Mouse (Mus musculus): ENCODE results near the gene Dpyd.

The Dpyd gene

DNA sequence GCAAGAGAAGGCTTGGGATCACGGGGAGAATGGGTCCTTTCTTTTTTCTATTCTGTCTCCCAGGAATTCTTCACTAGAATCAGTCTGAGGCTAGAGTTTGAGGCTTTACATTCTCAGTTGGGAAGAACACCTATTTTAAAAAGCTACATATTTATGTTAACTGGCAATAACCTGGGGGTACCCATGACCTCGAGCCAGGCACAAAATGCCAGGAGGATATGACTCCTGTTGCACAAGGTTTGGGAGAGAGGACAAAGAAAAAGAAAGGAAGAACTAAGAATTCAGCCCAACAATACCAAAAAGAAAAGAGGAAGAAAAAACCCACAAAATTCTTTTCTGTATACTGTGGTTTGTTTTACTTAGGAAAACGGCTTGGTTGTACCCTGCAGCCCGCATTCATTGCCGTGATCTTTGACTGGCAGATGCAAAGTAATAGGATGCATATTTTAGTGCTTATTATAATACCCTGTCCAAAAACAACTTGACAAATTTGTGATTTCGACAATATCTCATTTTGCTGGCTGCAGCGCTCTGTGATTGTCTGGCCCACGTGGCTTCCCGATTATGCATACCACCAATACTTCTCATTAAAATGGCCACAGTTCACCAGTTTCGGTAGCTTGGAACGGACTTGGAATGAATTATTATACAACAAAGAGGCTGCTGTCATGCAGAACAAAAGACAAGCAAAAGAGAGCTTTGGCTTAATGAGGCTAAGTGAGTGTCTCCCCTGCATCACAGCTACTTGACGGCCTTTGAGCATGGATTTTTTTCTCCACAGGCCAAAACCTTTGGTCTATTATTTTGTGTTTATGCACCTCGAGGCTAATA lies 799.8 kb downstream of the Dpyd start:
- no peak for DNase-seq (ENCODE audit: low read depth)

DNA sequence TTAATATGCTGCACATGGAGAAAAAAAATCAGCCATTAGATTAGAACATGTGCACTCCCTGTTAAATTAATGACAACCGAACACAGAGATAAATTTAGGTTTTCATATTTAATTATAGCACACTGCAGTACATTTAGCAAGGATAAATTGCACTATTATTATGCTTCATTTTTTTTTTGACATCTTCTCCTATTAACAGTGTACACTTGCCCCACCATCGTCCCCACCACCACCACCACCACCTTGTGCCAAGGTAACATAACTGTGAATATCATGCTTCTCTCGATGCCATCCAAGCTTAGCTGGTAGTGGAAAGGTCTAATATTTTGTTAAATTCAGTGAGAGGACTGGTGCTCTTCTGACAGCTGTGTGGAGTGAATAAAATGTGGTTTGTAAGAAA lies 800.5 kb downstream of the Dpyd start:
- DNase-seq (ENCODE audit: low read depth): no peak

DNA sequence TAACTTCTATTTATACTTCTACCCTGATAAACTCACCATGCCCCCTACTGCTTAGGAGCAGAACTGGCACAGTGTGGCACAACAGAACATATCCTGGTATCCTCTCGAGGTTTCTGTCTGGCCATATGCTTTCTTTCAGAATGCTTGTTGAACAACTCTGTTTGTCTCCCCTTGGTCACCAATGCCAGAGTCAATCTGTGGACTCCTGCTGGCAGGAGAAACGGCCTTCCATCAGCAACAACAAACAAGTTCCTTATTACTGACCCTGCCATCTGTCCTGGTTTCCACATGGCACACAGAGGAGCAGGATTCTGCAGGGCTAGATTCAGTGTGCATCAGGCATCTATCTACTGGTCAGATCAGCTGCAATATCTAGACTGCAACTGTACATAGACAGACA lies 807.0 kb downstream of the Dpyd start:
- DNase-seq (ENCODE audit: low read depth): no peak

DNA sequence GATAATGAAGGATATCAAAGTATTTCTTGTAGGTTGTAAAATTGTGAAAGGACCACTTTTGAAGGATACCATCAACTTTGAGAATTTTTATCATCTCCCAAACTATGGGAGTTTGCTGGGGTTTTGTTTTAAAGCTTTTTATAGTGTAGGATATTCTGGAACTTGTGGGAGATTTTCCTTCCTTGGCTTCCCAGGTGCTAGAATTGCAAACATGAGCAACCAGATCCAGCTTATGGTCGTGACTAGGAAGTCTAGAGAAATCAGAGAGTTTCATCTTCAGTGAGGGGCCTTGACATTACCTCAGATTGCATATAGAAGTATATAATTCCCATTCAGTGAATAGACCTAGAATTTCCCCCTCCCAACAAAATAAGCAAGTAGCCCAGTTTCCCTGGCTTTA lies 819.2 kb downstream of the Dpyd start:
- DNase-seq (ENCODE audit: low read depth): no peak

DNA sequence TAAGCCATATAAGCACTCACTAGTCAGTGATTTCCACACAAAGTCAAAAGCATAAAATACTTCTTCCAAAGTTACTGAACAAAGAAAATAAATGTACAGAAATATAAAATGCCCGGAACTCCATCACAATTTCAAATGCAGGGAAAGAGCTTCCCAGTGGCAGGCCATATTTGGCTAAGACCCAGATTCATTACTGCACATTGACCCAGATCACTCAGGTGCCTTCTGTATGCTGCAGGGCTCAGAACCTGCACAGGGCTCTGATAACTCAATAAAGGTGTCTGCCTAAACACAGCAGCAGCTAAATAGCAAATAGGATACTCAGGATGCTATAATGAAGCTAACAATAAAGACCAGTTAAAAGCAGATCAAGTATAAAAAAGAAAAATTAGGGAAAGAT lies 820.5 kb downstream of the Dpyd start:
- DNase-seq (ENCODE audit: low read depth): no peak

DNA sequence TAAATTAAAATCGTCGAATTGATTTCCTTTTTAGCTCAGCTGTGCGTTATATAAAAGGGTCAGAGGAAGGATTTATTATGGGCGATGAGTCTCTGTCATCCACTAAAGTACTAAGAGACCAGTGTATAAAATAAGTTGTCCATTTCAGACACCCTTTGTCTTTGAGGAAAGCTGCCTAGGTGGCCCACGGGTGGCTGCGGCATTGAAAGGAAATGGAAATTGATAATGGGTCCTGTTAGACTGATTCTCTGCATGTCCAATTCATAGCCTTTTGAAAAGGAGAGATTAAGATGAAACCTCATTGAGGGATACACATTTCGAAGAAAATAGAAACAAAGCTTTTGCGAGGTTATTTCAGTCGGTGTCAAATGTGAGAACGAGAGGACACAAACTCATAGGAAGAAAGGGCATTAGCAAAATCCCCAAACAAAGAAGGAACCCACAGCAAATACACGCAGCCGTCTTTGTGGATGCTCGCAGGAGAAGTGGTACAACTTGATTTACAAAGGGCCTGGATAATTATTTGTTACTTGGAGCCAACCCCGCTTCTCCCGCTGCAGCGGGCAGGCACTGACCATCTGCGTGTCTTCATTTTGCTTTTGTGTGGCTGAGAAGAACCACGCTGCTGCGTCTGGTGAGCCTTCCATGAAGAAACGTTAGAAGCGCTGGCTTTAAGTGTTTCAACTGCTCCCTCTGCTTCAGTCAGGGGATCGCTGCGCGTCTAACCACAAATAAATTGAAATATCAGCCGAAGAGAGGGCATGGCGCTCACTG lies 825.6 kb downstream of the Dpyd start:
- DNase-seq (ENCODE audit: low read depth): no peak

DNA sequence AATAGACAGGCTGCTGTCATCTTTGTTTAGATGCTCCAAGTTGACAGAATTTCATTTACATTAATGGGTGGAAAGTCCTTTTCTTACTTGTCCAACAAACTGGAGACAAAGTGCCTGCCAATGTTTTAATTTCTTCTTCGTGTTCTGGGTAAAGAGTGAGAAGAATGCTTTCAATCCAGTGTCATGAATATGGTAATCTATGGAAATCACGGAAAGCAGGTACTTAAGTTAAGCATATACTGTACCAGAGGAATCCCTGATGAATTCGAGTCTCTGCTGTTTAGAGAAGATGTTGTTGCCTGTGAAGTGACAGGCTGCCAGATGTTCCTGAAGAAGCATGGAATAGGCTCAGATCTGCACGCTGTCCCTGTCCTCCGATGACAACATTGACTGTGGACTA lies 835.3 kb downstream of the Dpyd start:
- no peak for DNase-seq (ENCODE audit: low read depth)

DNA sequence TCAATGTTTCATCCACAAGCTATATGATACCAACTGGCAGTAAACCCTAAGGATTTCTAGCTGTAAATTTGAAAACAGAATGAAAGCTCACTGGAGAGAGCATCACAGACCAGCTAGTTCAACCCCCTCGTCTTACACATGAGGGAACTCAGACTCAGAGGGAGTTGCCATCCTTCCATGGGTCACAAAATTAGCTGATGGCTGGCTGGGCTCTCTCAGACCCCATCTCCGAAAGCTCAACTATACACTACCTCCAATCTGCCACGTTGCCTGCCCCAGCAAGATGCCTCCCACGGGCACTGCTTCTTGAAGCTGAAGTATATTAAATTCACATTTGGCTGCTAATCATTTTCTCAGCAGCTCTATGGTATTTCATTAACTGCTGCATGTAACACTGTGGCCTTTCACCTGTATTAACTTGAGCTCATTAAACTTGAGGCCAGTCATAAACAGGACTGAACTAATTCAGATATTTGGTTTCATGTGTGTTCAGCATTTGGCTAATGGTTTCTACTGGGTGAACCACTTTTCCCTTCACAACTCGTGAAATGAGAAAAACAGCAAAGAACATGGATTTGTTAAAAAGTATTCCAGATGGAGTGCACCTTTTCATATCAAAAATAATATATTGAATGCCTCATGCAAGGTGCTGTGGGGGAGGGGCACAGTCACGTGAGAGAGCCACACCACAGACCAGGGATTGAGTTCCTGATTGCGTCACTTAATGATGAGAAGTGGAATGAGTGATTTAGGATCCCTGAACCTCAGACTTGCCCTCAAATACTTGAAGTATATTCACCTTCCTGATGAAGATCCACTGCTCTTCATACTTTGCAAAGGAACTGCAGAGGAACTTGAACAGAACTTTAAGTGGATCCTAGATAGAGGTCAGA lies 841.2 kb downstream of the Dpyd start:
- DNase-seq (ENCODE audit: low read depth): no peak

DNA sequence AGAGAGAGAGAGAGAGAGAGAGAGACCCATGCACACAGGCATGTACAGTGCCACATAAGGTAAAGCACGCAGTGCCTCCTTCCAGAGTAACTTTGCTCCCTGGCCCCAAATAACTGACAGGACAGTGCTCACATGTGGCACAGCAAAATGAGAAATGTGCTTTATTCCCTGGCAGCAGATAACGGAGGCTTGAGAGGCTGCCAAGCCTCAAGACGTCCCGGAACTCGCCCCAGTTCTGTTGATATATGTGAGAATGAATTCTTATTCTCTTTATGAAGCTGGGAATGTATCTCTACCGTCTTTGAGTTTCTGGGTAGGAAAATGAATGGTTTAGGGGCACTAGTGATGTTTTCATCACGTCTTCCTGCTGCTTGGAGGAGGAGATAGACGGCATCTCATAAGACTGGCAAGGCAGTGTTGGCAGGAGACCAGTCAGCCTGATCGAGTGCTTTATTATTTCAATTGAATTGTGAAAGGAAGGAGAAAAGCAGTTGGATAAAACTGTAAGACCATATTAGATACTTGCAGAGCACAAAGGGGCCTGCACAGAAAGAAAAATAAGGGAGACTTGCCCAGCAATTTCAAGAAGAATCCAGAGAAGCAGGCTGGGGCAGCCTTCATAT lies 857.3 kb downstream of the Dpyd start:
- no peak for DNase-seq (ENCODE audit: low read depth)

DNA sequence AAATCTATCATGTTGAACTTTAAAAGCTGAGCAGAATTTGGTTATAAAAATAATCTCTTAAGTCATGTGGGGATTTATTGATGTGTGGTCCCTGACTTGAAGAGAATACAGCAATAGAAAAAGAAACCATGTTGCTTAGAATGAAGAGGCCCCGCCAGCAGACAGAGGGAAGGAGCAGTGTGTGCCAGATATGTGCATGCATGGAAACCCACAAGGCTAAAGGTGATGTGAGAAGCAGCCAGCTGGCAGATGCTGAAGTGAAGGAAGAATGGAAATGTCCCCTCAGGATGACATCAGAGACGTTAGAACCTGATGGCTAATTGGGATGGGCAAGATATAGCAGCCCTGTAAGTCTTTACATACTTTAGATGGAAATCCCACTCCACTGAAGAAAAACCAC lies 857.8 kb downstream of the Dpyd start:
- DNase-seq (ENCODE audit: low read depth): no peak

DNA sequence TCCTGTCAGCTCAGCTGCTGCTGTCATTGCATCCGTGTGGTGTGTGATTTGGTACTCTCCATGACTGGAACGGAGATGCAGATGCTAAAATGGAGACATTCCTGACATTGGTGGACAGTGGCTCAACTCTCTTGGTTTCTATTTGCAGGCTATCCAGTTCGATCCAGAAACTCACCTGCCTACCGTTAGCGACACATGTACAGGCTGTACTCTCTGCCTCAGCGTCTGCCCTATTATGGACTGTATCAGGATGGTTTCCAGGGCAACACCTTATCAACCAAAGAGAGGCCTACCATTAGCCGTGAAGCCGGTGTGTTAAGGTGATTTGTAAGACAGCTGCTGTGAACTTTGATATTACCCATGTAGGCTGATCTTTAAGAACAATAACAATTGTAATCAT lies 869.4 kb downstream of the Dpyd start:
- DNase-seq (ENCODE audit: low read depth): no peak

DNA sequence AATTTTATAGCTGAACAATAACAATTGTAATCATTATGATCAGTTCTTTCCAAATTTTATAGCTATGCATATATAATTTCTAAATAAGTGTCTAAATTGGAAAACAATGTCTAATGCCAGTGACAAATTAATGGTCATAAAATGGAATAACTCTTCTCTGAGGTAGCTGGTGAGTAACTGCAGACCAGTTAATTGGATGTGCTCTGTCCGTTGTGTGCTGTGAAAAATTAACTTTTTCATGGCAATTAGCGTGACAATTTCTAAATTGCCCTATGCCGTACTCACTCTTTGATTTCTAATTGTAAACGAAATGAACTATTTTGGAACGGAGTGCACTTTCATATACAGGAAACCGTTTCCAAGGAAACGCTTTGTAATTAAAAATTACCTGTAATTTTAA lies 869.8 kb downstream of the Dpyd start:
- DNase-seq (ENCODE audit: low read depth): no peak

DNA sequence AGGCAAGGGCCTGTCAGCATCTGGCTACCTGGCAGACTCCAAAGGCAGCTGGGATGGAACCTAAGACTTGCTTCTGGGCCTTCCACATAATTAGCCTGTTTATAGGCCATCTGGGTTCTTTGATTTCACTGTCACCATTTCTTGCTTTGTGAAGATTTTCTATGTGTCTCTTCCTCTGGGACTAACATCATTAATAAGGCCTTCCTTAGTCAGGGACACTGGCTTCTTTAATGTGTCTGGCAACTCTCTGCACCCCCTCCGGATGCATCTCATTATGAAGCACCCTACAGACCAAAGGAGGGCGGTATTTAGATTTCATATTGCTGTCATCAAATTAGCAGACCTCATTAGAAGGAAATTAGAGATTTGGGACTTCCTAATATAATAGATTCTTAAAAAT lies 885.6 kb downstream of the Dpyd start:
- DNase-seq (ENCODE audit: low read depth): no peak

DNA sequence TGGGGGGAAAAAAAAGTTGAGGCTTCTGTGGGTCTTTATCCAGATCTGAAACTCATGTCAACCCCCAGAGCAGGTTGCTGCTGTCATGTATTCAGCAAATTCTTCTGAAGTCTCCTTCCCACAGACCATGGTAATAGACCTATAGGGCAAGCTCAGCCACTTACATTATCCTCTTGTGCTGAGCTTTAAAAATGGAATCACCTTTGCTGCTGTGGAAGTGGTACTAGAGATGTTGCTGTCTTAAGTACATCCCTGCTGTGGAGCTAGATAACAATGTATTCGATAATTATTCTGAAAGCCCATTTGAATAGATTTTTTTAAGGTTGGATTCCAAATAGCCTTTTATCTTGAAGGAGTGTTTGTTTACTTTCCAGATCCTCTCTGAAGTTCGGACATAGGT lies 902.1 kb downstream of the Dpyd start:
- DNase-seq (ENCODE audit: low read depth): no peak

DNA sequence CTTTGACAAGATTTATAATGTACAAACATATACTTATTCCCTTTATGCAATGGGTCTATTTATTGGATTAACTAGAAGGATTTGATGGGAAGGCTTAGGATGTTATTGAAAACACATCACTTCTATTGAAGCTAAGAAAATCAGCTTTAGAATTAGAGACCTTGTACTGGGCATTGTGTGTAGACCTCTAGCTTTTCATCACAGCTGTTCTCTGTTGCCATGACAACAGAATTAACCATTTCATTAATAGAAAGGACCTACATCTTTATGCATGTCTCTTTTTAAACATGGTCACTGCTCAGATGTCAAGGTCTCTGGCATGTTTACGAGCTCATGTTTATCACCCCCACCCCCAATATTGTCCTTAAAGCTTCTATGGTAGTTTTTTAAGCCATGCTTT lies 902.5 kb downstream of the Dpyd start:
- no peak for DNase-seq (ENCODE audit: low read depth)

DNA sequence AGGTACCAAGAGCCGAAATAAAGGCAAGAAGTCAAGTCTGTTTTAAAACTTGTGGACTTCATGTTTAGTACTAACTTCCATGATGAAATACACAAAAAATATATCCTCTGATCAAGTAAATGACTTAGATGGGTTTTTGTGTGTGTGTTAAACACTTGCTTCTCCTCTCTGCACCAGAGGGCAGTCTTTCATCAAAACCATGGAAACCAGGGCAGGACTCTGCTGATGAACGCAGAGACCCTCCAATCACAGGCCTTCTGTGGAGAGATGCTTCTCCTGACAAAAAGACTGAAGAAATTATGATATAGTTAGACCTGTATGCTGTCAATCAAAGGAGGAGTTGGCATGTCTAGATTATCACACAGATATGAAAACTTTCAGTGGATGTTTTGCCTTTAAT lies 905.8 kb downstream of the Dpyd start:
- peak; percentile 33 for DNase-seq (ENCODE audit: low read depth)

All from NIH3T3 (cell line).